Mouse (Mus musculus) naive thymus-derived CD4-positive, alpha-beta T cell, adult 2 months (primary cell): ENCODE results near the gene Chkb.

Experiments
- DNase-seq: peaks from one replicate; pipeline ENCODE4 v3.0.0-alpha.2; 2011; ENCODE audit warnings: low read depth

Chkb gene

GRCm38 (mm10) chr15:89429352-89430221 lies at the start of gene Chkb, which contains the start of the genes C730034F03Rik and Gm44502:
TSS of gene Chkb (minus strand) at chr15:89429908.
TSS of gene C730034F03Rik (plus strand) at chr15:89429589.
TSS of gene Gm44502 (minus strand) at chr15:89429696.
- peak; percentile 94 for DNase-seq

GRCm38 (mm10) chr15:89478622-89479021 lies 48.9 kb upstream of the Chkb start:
- DNase-seq, result no peak

- DNase-seq, result no peak
These were observed 48.1 kb upstream of the Chkb start for GRCm38 (mm10) chr15:89477806-89478205.

- DNase-seq, result no peak
These were observed 47.4 kb upstream of the Chkb start, which contains the start of gene Arsa for GRCm38 (mm10) chr15:89477091-89477491. TSS of gene Arsa (minus strand) at chr15:89477425.

- DNase-seq, result no peak
These were observed 46.7 kb upstream of the Chkb start for GRCm38 (mm10) chr15:89476475-89476815.

GRCm38 (mm10) chr15:89475611-89476474 lies 46.1 kb upstream of the Chkb start:
- peak; percentile 92 for DNase-seq

GRCm38 (mm10) chr15:89475293-89475600 lies 45.5 kb upstream of the Chkb start:
- no peak for DNase-seq

- DNase-seq, result no peak
These were observed 45.0 kb upstream of the Chkb start for GRCm38 (mm10) chr15:89474596-89475292.

- DNase-seq, result no peak
These were observed 44.2 kb upstream of the Chkb start for GRCm38 (mm10) chr15:89473921-89474320.

- DNase-seq, result no peak
These were observed 43.7 kb upstream of the Chkb start for GRCm38 (mm10) chr15:89473370-89473769.

GRCm38 (mm10) chr15:89471476-89471875 lies 41.8 kb upstream of the Chkb start:
- DNase-seq, result no peak

- peak; percentile 54 for DNase-seq
These were observed 38.9 kb upstream of the Chkb start for GRCm38 (mm10) chr15:89468577-89468976.

- DNase-seq, result no peak
These were observed 35.3 kb upstream of the Chkb start for GRCm38 (mm10) chr15:89465052-89465451.

- DNase-seq, result peak; percentile 19
These were observed 33.9 kb upstream of the Chkb start for GRCm38 (mm10) chr15:89463334-89464235.

GRCm38 (mm10) chr15:89462176-89462575 lies 32.5 kb upstream of the Chkb start:
- DNase-seq, result no peak

- DNase-seq, result no peak
These were observed 31.6 kb upstream of the Chkb start for GRCm38 (mm10) chr15:89461321-89461720.

GRCm38 (mm10) chr15:89460298-89460697 lies 30.6 kb upstream of the Chkb start:
- DNase-seq, result no peak

GRCm38 (mm10) chr15:89459821-89460220 lies 30.1 kb upstream of the Chkb start:
- DNase-seq, result no peak

GRCm38 (mm10) chr15:89458942-89459341 lies 29.2 kb upstream of the Chkb start:
- peak; percentile 20 for DNase-seq

- DNase-seq, result no peak
These were observed 25.9 kb upstream of the Chkb start for GRCm38 (mm10) chr15:89455642-89456041.

GRCm38 (mm10) chr15:89454857-89455256 lies 25.1 kb upstream of the Chkb start:
- DNase-seq, result no peak
